Mouse (Mus musculus) limb, embryonic 11.5 days (tissue): ENCODE data around the gene Pgs1. TPM values are rescaled to one million over a fixed set of nuclear protein-coding genes. Genes with fewer than 3 reads are reported as not detected.
A peak's percentile ranks its signal among the peaks of the same experiment; 100 is the strongest.

Experiments
- ATAC-seq: fragments of 200-750 bp; cut with Nextera tagmentation; 2 replicates; pipeline ENCODE4 v1.8.0; 2017; ENCODE audit warnings: low read depth; ENCODE audit not compliant: insufficient number of reproducible peaks, low FRiP score, low TSS enrichment
- DNase-seq: peaks from one replicate; pipeline ENCODE4 v3.0.0-alpha.2; 2015; ENCODE audit warnings: low spot score
- H3K27ac ChIP-seq: fragments of 300-500 bp; sonication (generic); replicated peaks from 2 replicates; pipeline ENCODE4 v1.5.1; 2014; ENCODE audit warnings: low read depth, mild to moderate bottlenecking, low read length
- H3K27me3 ChIP-seq: fragments of 300-500 bp; sonication (generic); 2 replicates; pipeline ENCODE4 v1.6.1; 2014; ENCODE audit warnings: mild to moderate bottlenecking, low read length, mixed read lengths; ENCODE audit not compliant: control insufficient read depth, insufficient read depth
- H3K36me3 ChIP-seq: fragments of 300-500 bp; sonication (generic); 2 replicates; pipeline ENCODE4 v1.6.1; 2014; ENCODE audit warnings: mild to moderate bottlenecking, low read length, moderate library complexity, mixed read lengths; ENCODE audit not compliant: control insufficient read depth, insufficient read depth
- H3K4me1 ChIP-seq: fragments of 300-500 bp; sonication (generic); 2 replicates; pipeline ENCODE4 v1.6.1; 2014; ENCODE audit warnings: low read length, mixed read lengths; ENCODE audit not compliant: control insufficient read depth, insufficient read depth
- H3K4me2 ChIP-seq: fragments of 300-500 bp; sonication (generic); 2 replicates; pipeline ENCODE4 v1.6.1; 2014; ENCODE audit warnings: low read depth, mild to moderate bottlenecking, moderate library complexity; ENCODE audit not compliant: severe bottlenecking
- H3K4me3 ChIP-seq: fragments of 300-500 bp; sonication (generic); 2 replicates; pipeline ENCODE4 v1.5.1; 2014; ENCODE audit warnings: low read depth, low read length
- H3K9ac ChIP-seq: fragments of 300-500 bp; sonication (generic); 2 replicates; pipeline ENCODE4 v1.6.1; 2014; ENCODE audit warnings: mild to moderate bottlenecking, low read length
- H3K9me3 ChIP-seq: fragments of 300-500 bp; sonication (generic); 2 replicates; pipeline ENCODE4 v1.6.1; 2016; ENCODE audit warnings: low read length; ENCODE audit not compliant: control insufficient read depth
- WGBS: fragments of 180-500 bp; shearing (Covaris S2); extraction: QIAGEN DNeasy Blood & Tissue Kit; methylation state at CpG from one replicate; pipeline ENCODE4 v1.1.7; 2014; 5-methylcytosine and 5-hydroxymethylcytosine counted together
- polyA plus RNA-seq: library from polyadenylated mRNA; unstranded; fragments of >200 nt; fragmentation: Nextera tagmentation; extraction: Ambion mirVana; gene quantifications from 2 replicates; pipeline ENCODE4 v1.2.1, GENCODE M21; 2014

The Pgs1 gene
- polyA plus RNA-seq, 1 experiment from 2014 or later = 38.4 TPM

- WGBS = 71% methylated on average over 1 of the region's 1 CpGs
- no peak overlapping the region for H3K4me2 ChIP-seq
- no peak for ATAC-seq
- no peaks in the 10 kb centered on the region for H3K9me3 ChIP-seq
- peaks cover 17% of the 10 kb centered on the region for H3K36me3 ChIP-seq
- no peaks in the 10 kb centered on the region for H3K4me1 ChIP-seq
- no peak overlapping the region for H3K4me3 ChIP-seq
- no peak overlapping the region for H3K27ac ChIP-seq
- no peaks in the 10 kb centered on the region for H3K27me3 ChIP-seq
- DNase-seq = peak; percentile 78
- H3K9ac ChIP-seq = no peak overlapping the region
Measured at GRCm38 (mm10) chr11:118021806-118022205, 35.7 kb downstream of the Pgs1 start.

GRCm38 (mm10) chr11:118023475-118023874, 37.4 kb downstream of the Pgs1 start:
- WGBS = 95% methylated on average over 7 of the region's 7 CpGs
- Histone ChIP-seq H3K27me3 (no peaks in the 10 kb centered on the region), H3K9me3 (no peaks in the 10 kb centered on the region), H3K4me1 (no peaks in the 10 kb centered on the region), H3K4me3 (no peak overlapping the region), H3K9ac (no peak overlapping the region), H3K27ac (no peak overlapping the region), H3K36me3 (peaks cover 10% of the 10 kb centered on the region), H3K4me2 (no peak overlapping the region)
- ATAC-seq (no peak), DNase-seq (no peak)

GRCm38 (mm10) chr11:118024111-118024510, 38.0 kb downstream of the Pgs1 start:
- 76% methylated on average over 2 of the region's 2 CpGs for WGBS
- H3K4me1 ChIP-seq = no peaks in the 10 kb centered on the region
- DNase-seq = no peak
- no peak overlapping the region for H3K9ac ChIP-seq
- H3K4me2 ChIP-seq = no peak overlapping the region
- no peak overlapping the region for H3K4me3 ChIP-seq
- no peaks in the 10 kb centered on the region for H3K9me3 ChIP-seq
- H3K27me3 ChIP-seq = no peaks in the 10 kb centered on the region
- no peak for ATAC-seq
- peaks cover 10% of the 10 kb centered on the region for H3K36me3 ChIP-seq
- no peak overlapping the region for H3K27ac ChIP-seq

GRCm38 (mm10) chr11:118029170-118029569, 43.1 kb downstream of the Pgs1 start:
- WGBS = 92% methylated on average over 6 of the region's 6 CpGs
- peaks cover 4% of the 10 kb centered on the region for H3K36me3 ChIP-seq
- H3K9ac ChIP-seq = no peak overlapping the region
- no peaks in the 10 kb centered on the region for H3K27me3 ChIP-seq
- H3K27ac ChIP-seq = no peak overlapping the region
- DNase-seq (no peak), ATAC-seq (no peak)
- H3K4me1 ChIP-seq = 0 out of 2 replicates have a peak, but pooled peaks cover 3% of the 10 kb centered on the region
- no peak overlapping the region for H3K4me3 ChIP-seq
- H3K9me3 ChIP-seq = no peaks in the 10 kb centered on the region
- no peak overlapping the region for H3K4me2 ChIP-seq

DNA sequence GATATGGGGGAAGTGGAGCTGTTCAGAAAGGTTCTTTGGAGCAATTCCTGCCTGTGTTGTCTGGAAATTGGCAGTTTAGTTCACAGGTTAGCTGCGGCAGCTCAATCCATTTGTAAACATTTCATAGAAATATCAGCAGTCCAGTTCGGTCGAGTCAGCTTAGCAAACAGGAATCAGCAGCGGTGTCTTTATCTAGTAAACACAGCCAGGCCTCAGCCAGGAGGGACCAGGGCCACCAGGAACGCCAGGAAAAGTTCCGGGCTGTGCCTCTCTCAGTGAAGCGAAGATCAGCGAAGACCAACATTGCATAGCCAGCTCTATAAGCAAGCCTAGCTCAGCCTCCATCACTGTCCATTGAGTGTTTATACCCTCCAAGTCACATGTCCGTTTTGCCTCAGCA, 45.0 kb downstream of the Pgs1 start:
- WGBS = 97% methylated on average over 9 of the region's 9 CpGs
- Histone ChIP-seq H3K9me3 (no peaks in the 10 kb centered on the region), H3K9ac (no peak overlapping the region), H3K4me2 (no peak overlapping the region), H3K4me1 (peaks cover 12% of the 10 kb centered on the region; the same call in 1 of the 2 replicates), H3K27me3 (no peaks in the 10 kb centered on the region), H3K4me3 (no peak overlapping the region), H3K27ac (no peak overlapping the region), H3K36me3 (no peaks in the 10 kb centered on the region)
- DNase-seq = no peak
- ATAC-seq = no peak

DNA sequence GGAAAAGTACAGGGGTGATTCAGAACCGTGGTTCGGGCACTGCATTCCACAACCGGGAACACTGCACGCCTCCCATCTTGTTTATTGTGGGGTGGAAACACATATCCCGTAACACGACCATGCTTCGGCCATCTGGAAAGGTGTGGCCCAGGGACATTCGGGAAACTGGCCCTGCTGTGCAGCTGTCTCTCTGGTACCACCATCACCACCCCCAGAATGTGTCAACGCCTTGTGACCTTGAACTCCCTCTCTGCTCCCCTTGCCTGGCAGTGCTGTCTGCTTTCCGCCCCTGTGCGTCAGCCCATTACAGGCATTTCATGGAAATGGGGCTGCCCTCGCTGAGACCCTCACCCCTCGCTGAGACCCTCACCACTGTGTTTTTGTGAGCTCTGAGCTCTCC, 48.3 kb downstream of the Pgs1 start:
- no peaks in the 10 kb centered on the region for H3K9me3 ChIP-seq
- H3K27me3 ChIP-seq = no peaks in the 10 kb centered on the region
- H3K36me3 ChIP-seq = no peaks in the 10 kb centered on the region; the same call in 1 of the 2 replicates
- no peak overlapping the region for H3K4me2 ChIP-seq
- no peak for DNase-seq
- no peak overlapping the region for H3K9ac ChIP-seq
- ATAC-seq = no peak
- peaks cover 12% of the 10 kb centered on the region; the same call in 1 of the 2 replicates for H3K4me1 ChIP-seq
- H3K4me3 ChIP-seq = no peak overlapping the region
- 74% methylated on average over 13 of the region's 13 CpGs for WGBS
- no peak overlapping the region for H3K27ac ChIP-seq

DNA sequence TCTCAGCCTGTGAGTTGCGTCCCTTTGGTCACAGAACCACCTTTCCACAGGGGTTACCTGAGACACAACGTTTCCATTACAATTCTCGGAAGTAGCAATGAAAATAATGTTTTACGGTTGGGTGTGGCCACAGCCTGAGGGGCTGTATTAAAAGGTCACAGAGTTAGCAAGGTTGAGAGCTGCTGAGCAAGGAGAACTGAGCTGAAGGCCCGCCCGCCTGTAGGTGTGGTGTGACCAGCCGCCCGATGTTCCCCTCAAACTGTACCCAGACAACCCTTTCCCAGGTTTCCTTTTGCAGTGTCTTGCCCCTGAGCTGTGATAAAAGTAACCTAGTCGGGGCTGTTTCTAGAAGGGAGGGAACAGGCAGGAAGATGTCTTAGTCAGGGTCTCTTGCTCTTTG, 49.0 kb downstream of the Pgs1 start:
- no peak overlapping the region for H3K9ac ChIP-seq
- H3K4me1 ChIP-seq = peaks cover 12% of the 10 kb centered on the region; the same call in 1 of the 2 replicates
- no peaks in the 10 kb centered on the region; the same call in 1 of the 2 replicates for H3K36me3 ChIP-seq
- ATAC-seq (no peak), DNase-seq (no peak)
- H3K27me3 ChIP-seq = no peaks in the 10 kb centered on the region
- no peak overlapping the region for H3K27ac ChIP-seq
- WGBS = 71% methylated on average over 9 of the region's 9 CpGs
- H3K4me2 ChIP-seq = no peak overlapping the region
- H3K9me3 ChIP-seq = no peaks in the 10 kb centered on the region
- H3K4me3 ChIP-seq = no peak overlapping the region

DNA sequence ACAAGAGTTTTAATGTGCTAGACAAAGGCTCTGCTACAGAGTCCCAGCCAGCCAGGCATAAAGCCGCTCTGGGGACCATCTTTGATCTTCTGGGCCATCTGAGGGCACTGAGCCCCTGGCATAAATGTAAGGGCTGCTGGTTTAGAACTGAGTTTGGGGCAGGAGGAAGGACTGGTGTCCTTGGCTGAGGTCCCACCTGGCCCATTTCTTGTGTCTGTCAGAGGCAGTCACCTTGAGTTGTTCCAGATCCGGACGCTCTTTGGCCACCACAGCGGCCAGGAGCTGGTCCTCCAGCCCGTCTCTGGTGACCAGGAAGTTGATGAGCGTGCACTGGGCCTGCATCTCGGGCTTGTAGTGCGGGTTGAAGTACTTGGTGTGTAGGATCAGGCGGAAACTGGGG, 56.7 kb downstream of the Pgs1 start:
- Histone ChIP-seq H3K36me3 (no peaks in the 10 kb centered on the region), H3K27me3 (no peaks in the 10 kb centered on the region), H3K9ac (no peak overlapping the region), H3K4me3 (no peak overlapping the region), H3K27ac (no peak overlapping the region), H3K4me2 (no peak overlapping the region), H3K9me3 (no peaks in the 10 kb centered on the region), H3K4me1 (no peaks in the 10 kb centered on the region)
- ATAC-seq (no peak), DNase-seq (no peak)
- WGBS = 88% methylated on average over 9 of the region's 9 CpGs

- Histone ChIP-seq H3K9me3 (no peaks in the 10 kb centered on the region), H3K4me3 (no peak overlapping the region), H3K4me2 (no peak overlapping the region), H3K27ac (no peak overlapping the region), H3K27me3 (no peaks in the 10 kb centered on the region), H3K4me1 (no peaks in the 10 kb centered on the region), H3K36me3 (no peaks in the 10 kb centered on the region), H3K9ac (no peak overlapping the region)
- DNase-seq (no peak), ATAC-seq (no peak)
- 70% methylated on average over 14 of the region's 14 CpGs for WGBS
Measured at GRCm38 (mm10) chr11:118043293-118043907, 57.3 kb downstream of the Pgs1 start.
